Mouse (Mus musculus) stomach, postnatal 0 days (tissue): ENCODE results near the gene Hist1h4f.

Experiments used
- CTCF ChIP-seq: IDR thresholded peaks from 2 replicates; pipeline ENCODE4 v1.5.1; 2016; ENCODE audit warnings: antibody characterized with exemption, low read depth, mild to moderate bottlenecking, moderate library complexity
- EP300 ChIP-seq: optimal IDR thresholded peaks from 2 replicates; pipeline ENCODE3; 2016; ENCODE audit warnings: antibody characterized with exemption

GRCm38 (mm10) chr13:23577835-23578234 lies 26.4 kb upstream of the Hist1h4f start:
- TF ChIP-seq CTCF (no peak), EP300 (no peak)
